Mouse (Mus musculus): ENCODE results near the gene Etfrf1.

The Etfrf1 gene

DNA sequence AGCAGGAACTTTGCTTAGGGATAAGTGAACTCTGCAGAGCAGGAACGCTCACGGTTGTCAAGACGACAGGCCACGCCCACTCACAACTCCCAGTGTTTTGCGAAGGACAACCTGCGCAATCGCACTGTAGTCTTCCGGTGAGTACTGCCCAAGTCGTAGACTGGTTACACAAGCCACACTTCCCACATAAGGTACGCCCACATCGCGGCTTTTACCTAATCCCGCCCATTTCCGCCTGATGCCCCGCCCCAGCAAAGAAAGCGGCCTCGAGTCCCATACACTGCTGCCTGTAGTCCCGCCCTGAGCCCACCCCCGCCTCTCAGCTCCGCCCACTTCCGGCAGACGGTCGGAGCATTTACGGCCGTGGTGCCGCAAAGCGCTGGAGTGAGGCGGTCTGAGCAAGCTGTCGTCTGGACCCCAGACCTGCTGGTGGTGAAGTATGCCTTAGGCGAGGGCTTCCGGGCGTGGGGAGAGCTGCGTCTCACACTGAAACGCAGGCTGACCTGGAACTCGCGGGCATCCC is at the start of gene Etfrf1, which contains the start of gene Casc1:
Etfrf1 (plus strand) TSS at position 319 of the 523 bp plus-strand sequence.
Casc1 (minus strand) TSS at position 190 of the 523 bp plus-strand sequence.
- peak; percentile 99 for DNase-seq

DNA sequence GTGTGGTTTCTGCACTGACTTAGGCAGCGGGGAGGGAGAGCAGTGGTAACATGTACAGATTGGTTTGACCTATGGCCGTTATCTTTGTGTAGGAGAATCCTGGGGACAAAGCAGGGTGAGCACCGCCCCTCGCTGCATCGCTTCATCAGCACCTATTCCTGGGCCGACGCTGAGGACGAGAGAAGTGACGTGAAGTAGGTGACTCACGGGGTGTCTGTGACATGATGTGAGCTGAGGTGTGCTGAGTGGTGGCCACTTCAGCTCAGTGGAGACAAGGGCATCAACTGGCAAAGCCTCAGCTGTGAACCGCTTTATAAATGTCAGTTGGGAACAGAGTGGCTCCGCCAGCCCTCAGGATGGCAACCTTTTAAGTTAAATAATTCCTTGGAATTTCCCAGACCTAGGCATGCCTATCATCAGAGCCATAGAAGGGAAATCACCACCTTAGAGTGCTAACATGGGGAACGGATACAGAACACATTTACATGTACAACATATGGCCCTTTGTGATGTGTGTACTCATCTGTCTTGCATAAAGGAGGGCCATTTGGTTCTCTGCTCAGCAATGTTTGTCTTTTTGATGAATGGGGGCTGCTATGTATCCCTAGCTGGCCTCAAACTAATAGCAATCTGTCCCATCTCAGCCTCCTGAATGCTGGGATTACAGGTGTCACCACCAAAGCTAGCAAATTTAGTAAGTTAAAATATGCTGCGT is 38.9 kb upstream of the Etfrf1 start:
- no peak for DNase-seq

DNA sequence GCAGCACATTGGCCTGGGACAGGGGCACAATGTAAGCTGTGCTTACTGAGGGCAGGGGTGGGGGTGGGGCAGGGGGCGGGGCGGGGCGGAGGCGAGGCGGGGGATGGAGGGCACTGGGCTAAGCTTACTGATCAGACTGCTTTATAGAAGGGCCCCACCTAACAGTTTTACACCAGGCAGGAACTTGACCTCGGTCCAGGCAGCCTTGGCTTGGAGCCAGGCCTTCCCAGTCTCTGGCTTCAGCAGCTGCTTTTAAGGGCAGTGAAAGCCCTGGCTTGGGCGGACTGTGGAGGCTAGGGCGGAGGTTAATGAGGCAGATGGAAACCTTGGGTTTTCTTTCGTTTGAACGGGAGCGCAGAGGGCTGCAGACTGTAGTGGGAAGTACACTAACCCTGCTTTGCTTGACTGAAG is 37.1 kb upstream of the Etfrf1 start:
- DNase-seq, result no peak

DNA sequence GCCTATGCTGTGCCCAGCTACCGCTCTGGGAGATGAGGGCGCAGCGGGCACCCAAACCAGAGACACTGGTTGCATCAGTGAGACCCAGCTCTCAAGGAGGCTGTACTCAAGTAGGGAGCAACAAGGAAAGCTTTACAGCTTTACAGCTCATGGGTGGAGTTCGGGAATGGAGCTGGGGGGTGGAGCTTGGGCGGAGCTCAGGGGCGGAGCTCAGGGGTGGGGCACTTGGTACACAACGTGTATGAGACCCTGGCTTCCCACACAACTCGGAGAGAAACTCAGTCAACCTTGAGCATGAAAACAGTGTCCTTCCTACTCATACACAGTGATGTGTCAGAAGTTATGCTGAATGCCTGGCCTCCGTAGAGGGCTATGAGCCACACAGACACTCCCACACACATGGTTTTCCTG is 35.4 kb upstream of the Etfrf1 start:
- DNase-seq, result no peak

DNA sequence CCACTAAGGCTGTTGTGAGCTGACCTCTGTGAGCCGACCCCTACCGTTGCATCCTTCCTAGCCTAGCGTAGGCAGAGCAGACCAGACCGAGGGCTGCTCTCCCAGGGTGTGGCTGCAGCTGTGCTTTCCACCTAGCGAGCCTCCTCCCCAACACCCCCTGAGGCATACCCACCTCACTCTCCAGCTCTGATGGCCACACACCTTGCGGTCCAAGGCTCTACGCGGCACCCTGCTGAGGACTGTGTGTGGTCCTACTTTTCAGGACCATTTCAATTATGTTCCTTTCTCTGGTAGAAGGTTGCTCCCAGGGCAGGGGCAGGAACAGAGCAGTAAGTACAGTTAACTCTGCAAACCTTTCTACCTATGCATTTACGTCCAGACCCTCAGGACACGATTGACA is 34.5 kb upstream of the Etfrf1 start:
- no peak for DNase-seq

DNA sequence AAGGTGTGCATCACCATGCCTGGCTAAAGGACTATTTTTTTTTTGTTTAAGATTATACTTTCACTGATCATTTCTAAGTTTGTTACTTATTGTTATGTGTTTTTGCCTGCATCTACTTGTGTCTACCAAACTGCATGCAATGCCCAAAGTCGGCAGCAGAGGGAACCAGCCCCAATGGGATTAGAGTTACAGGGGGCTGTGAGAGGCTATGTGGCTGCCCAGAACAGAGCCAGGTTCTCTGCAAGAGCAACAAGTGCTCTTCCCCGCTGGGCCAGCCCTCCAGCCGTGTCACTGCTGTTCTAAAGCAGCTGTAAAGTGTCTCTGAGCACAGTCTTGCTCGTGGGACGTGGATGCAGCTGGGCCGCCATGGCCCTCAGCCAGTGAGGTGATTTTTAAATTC is 31.3 kb upstream of the Etfrf1 start:
- peak; percentile 18 for DNase-seq

DNA sequence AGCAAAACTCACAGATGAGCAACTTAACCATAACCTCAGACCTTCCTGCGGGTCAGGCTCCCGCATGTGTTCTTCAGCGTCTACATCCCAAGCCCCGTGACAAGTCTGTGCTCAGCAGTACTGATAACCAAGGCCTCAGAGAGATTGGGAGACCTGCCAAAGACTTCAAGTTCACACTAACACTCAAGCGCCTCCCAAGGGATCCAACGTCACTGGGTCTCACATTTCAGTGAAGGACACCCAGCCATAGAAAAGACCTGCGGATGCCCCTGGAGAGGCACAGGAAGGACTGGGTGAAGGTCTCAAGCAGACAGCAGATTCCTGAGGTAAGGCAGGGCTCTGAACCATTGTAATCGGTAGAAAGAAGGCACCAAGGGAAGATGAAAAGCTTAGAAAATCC is 28.9 kb upstream of the Etfrf1 start:
- DNase-seq, result no peak

DNA sequence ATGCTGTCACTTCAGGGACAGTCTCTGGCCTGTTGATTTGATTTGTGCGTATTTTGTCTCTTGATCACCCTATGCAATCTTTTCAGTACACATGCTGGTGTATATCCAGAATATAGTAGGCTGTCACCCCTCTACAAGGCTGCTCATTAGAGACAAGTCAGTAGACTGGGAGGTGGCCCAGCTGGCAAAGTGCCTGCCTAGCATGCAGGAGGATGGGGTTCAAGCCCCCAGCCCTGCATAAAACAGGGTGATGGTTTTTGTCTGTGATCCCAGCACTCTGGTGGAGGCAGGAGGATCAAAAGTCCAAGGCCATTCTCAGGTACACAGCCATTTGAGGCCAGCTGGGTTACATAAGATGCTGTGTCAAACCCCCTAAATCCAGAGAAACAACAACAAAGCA is 24.8 kb upstream of the Etfrf1 start:
- DNase-seq, result no peak

DNA sequence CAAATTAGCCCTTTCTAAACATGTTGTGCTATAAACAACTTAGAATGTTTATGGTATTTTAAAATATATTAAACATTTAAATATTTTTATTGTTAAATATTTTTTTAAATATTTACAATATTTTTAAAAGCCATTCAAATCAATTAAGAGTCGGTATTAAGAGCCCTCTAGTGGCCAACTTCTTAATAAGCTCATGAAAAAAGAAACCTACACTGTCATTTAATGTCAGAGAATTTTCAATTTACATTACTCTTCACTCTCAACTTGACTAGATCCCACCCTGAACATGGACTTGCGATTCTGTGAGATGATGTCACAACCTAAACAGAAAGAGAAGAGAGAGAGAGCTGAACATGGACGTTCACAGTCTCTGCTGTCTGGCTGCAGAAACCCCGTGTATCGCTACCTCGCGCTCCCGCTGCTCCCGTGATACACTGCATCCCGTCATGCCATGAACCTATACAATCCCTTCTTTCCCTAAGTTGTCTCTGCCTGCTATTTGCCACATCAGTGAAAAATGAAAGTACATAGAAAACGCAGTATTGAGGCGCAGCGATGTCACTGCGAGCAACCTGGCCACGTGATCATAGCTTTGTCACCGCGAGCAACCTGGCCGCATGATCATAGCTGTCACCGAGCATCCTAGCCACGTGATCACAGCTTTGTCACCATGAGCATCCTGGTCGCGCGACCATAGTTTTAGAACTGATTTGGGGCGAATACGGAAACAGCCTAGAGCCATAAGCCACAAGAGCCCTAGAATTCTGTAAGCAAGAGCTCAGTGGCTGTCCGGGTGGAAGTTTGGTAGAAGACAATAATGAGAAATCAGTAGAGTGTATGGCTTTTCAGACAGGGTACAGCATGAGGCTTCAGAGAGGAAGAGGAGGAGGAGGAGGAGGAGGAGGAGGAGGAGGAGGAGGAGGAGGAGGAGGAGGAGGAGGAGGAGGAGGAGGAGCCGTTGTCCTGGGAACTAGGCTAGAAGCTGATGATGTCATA is 23.5 kb upstream of the Etfrf1 start:
- peak; percentile 45 for DNase-seq

DNA sequence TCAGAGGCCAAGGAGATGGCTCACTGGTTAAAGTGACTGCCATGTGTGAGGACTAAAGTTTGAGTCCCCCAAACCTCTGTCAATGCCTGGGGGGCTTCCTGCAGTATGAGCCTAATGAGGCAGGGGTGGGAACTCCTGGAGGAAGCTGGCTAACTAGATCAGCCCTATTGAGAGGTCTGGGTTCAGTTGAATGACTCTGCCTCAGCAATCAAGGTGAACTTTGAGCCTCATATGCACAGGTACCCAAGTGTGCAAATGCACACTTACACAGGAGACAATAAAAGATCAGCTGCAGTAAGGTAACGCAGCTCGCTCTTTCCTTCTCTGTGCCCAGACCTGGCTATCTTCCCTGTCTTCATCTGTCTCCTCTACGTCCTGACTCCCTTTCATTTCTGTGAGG is 17.9 kb upstream of the Etfrf1 start:
- DNase-seq, result no peak

DNA sequence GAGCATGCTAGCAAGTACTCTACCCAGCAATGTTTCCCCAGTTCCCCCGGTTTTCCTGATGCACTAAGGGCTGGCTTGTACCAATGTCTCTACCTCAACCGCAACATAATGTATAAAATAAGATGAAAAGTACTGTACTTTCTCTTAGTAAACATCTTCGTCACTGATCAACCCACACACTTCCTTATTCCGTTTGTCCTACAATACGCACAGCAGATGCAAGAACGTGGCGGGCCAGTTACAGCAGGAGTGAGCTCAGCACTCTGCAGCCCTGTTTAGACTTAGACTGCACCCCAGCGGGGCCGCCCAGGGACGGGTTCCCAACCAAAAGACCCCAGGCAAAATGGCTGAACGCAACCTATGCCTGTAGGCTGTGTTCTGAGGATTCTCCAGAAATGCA is 17.5 kb upstream of the Etfrf1 start:
- no peak for DNase-seq

DNA sequence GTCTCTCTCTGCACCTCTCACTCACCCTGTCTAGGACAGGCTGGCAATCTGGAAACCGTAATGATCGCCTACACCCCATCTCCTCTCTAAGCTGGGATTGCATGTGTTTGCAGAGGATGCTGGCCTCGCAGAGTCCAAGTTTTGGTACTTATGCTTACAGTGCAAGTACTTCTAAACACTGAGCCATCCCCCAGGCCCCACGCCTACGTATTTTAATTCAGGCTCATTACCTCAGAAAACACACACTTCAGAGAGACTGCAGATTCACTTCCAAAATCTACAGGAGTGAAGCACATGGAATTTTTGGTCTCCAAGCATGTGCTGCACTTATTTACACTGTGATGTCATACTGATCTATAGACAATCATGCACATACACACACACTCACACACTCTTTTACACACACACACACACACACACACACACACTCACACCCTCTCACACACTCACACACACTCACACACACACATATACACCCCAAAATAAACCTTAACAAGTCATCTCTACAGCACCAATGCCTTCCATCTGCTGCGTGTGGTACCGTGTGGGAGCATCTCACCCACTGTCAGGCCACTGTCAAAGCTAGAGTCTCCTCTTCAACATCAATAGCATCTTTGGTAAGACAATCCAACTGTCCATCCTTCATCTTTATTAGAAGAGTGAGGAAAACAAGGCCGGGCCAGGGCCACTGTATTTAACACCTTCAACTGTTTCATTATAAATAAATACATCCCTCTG is 12.8 kb upstream of the Etfrf1 start:
- peak; percentile 31 for DNase-seq

DNA sequence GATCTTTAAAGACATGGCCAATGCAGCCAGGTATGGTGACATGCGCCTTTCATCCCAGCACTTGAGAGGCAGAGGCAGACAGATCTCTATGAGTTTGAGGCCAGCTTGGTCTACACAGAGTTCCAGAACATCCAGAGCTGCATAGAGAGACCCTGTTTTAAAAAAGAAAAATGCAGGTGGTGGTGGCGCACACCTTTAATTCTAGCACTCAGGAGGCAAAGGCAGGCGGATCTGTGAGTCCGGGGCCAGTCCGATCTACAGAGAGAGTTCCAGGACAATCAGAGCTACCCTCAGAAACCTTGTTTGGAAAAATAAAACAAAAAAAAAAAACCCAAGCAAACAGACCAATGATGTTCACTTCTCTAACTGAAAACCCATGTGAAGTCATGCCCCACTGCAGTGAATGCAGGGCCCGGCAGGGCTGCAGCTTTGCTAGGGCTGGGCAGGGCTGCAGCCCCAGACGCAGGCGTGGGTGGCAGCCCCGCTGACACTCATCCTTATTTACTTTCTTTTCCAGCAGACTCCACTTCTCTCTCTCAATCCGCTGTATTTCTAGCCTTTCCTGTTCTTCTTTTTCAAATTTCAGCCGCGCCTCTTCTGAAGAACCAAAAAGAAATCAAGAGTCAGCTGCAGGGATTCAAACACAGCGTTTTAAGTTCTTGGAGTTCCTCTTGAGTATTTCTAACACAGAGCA is 8.4 kb upstream of the Etfrf1 start:
- DNase-seq, result no peak

DNA sequence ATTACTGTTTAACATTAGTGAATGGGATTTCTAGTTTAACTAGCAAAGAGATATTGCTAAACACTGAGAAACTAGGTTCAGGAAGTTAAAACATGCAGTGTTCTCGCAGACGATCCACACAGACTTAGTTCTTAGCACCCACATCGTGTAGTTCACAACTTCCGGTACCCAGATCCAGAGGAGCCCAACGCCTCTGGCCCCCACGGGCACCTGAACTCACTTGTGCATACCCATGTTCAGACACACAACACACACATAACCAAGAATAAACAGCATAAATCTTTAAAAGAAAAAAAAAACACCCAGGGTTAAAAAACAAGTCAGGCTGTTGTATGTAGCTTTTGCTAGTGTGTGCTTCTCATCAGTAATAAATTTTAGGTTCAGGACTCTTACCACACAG is 6.5 kb upstream of the Etfrf1 start:
- DNase-seq, result no peak

DNA sequence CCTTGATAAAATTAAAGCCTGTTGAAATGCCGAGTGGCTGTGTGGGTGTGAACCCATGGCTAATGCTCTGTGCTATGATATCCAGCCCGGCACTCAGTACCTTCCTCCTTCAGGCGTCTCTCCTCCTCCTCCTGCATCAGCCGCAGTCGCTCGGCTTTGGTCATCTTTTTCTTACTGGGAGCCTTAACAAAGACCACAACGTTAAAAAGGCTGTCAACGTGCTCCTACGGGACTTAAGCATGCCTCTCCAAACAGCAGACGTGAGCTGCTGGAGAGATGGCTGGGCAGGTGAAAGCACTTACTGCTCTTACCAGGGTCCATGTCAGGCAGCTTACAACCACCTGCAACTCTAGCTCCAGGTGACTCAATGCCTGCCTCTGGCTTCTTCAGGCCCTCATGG is 5.8 kb upstream of the Etfrf1 start:
- no peak for DNase-seq

DNA sequence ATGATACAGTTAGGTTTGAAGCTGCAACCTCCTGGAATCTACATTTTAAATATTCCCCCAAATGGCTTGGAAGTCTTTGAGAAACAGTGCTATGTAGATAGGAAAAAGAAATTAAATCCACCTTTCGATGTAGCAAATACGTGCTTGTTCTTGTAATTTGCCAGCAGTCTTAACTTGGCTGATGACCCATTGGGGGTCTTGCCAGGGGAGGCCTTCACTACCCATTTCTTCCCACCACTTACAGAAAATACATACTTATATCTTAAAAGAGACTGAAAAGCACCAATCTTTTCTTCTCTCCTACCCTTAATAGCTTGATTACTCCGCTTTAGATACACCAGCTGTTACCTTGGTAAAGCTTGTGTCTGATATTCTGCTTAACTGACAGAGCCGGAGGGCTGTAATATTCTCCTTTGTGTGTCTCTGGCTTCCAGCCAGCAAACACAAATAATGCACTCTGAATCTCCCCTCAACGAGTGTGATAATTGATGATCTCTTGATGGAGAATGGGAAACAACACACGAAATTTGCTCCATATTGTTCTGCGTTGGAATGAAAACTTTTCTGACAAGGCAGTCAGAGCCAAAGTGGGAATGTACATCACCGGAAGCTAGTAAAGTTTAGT is 766 bp upstream of the Etfrf1 start:
- no peak for DNase-seq

DNA sequence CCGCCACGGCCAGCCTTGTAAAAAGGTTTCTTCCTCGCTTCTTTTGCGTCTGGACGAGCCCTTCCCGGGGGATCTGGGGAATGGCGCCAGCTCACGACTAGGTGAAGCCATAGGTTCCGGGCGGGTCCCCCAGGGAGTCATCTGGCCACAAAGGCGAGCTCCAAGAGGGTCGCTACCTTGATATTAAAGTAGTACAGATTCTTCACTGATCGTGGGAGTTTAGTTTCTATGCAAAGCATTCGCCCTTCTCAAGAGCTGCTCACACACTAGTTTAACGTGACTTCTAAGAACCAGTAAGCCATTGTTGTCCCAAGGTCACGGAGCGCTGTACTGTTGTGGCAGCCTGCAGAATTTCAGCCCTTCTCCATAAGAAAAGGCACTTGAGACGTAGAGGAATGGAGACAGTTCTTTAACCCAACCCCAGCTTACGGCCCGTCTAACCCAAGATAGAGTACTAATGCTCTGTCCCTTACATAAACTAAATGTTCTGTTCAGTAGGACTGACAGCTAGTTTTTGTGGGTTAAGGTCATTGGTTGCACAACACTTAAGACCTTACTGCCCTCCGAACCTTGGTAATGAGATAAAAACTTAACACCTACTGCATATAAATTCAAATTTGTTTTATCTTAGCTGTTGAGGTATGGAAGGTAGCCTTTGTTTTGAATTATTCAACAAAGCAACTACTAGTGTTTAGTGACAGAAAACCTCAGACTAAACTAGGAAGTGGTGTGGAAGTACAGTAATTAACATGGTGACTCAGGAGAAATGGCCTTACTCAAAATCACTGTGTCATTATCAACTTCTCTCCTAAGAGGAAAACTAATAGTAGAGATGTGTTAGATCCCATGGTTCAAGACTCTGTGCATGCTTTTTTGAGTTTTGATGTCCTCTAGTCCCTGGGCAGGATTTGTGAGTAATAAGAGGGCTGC is 707 bp downstream of the Etfrf1 start:
- DNase-seq, result no peak

DNA sequence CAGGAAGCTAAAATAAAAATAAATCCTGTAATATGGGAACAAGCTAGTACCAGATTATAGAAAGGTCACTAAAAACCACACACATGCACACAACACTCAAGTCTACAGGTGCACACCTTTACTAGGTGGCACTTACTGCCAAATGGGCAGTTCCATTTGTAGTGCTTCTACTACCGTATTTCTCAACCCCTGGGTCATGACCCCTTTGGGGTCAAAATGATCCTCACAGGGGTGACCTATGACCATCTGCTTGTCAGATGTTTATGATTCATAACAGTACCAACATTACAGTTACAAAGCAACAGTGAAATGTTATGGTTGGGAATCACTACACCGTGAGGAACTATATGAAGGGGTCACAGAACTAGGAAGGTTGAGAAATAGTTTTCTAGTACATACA is 3.0 kb downstream of the Etfrf1 start:
- no peak for DNase-seq

DNA sequence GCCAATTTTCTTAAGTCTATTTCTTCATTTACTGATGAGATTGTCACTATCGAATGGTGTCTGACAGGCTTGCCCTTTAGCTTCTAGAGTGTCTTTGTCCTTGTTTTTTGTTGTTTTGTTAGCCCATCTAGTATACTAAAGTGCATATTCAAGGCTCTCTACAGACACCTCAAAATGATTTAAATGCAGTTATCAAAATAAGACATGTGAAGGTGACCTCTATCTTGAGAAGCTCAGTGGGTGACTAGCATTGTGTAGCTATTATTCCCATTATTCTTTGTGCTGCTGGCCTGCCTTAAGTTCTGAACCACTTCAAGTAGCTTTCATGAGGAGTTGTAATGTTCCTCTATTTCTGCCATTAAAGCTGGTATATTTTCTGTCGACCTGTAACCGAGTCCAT is 4.9 kb downstream of the Etfrf1 start:
- DNase-seq, result no peak

DNA sequence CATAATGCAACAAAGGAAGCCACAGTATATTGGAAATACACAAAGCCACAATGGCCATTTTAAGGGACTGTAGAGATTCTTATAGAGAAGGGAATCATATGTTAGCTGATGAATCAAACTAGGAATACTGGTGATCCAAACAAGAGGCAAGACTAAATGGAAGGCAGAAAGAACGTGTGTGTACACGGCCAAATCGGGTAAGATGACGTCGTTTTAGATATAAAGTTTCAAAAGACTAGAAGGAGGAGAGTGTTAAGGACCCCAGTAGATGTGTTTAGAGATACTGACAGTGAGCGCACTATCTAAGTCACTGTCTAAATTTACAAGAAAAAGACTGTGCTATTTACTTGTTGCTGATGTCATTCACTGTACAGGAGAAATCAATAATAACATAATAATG is 13.3 kb downstream of the Etfrf1 start:
- DNase-seq, result no peak

DNA sequence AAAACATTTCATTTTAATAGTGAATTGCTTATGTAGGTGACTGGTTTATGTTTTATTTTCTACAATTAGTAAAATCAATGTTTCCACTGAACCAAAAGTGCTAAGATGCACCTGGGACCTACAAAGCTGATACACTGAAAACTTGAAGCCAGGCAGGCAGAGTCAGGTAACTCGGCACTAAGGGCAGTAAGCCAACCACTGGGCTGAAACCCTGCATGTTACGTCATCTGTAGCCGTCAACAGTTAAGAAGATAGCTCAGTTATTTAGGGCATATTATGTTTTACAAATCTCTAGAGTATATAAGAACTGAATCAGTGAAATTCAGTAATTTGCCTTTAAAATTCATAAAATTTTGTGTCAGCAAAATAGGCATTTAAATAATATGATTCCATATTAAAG is 15.4 kb downstream of the Etfrf1 start:
- DNase-seq, result no peak

Data from right cerebral cortex, adult 18-20 months (tissue).